Mouse (Mus musculus) spleen, adult 2 months (tissue): ENCODE measurements around the gene Edem2. TPM values are rescaled to one million over a fixed set of nuclear protein-coding genes. Genes with fewer than 3 reads are reported as not detected.
A peak's percentile ranks its signal among the peaks of the same experiment; 100 is the strongest.
"Not testable (repeated sequence)": the region's sequence is repeated elsewhere in the genome, so short reads cannot be mapped to it uniquely, and the experiment has no call there.

ENCODE experiments used
- DNase-seq, 2 experiments: peaks; one replicate each; pipeline versions ENCODE4 v3.0.0 to v3.0.0-alpha.2; 2012 to 2021; ENCODE audit warnings: low spot score in 2 of 2, low read depth in 1 of 2
- H3K27ac ChIP-seq: fragments of 200-500 bp; 2 replicates; pipeline ENCODE4 v1.5.1; 2012; ENCODE audit warnings: low read length, inconsistent platforms; ENCODE audit not compliant: insufficient read depth
- H3K27me3 ChIP-seq: fragments of 200-500 bp; 2 replicates; pipeline ENCODE4 v1.6.1; 2012; ENCODE audit warnings: mild to moderate bottlenecking, moderate library complexity, low read length, inconsistent platforms; ENCODE audit not compliant: control insufficient read depth, insufficient read depth
- H3K36me3 ChIP-seq: fragments of 200-500 bp; 2 replicates; pipeline ENCODE4 v1.6.1; 2012; ENCODE audit warnings: mild to moderate bottlenecking, low read length, inconsistent platforms; ENCODE audit not compliant: control insufficient read depth, insufficient read depth
- H3K4me1 ChIP-seq: fragments of 200-500 bp; 2 replicates; pipeline ENCODE4 v1.6.1; 2011; ENCODE audit warnings: inconsistent platforms; ENCODE audit not compliant: control insufficient read depth, insufficient read depth, insufficient read length
- H3K4me3 ChIP-seq: fragments of 200-500 bp; 2 replicates; pipeline ENCODE4 v1.5.1; 2011; ENCODE audit warnings: mild to moderate bottlenecking, inconsistent platforms; ENCODE audit not compliant: insufficient read depth, insufficient read length; ENCODE audit errors: extremely low read depth
- CTCF ChIP-seq: fragments of 200-500 bp; IDR thresholded peaks from 2 replicates; pipeline ENCODE4 v1.5.1; 2011; ENCODE audit warnings: mild to moderate bottlenecking, inconsistent platforms; ENCODE audit not compliant: insufficient read depth, insufficient read length, insufficient replicate concordance; ENCODE audit errors: extremely low read depth
- POLR2A ChIP-seq: fragments of 200-500 bp; IDR thresholded peaks from 2 replicates; pipeline ENCODE4 v1.6.1; 2011; ENCODE audit warnings: low read depth, low read length, inconsistent platforms
- WGBS: fragments of 180-500 bp; shearing (Covaris S2); methylation state at CpG from one replicate; pipeline ENCODE4 v1.1.7; 2018; 5-methylcytosine and 5-hydroxymethylcytosine counted together
- polyA plus RNA-seq: library from polyadenylated mRNA; depleted of rRNA; stranded (reverse); fragments of >200 nt; gene quantifications from 2 replicates; pipeline ENCODE4 v1.2.3, GENCODE M21; 2012

Edem2 gene
- polyA plus RNA-seq, 1 experiment: 70.8 TPM

DNA sequence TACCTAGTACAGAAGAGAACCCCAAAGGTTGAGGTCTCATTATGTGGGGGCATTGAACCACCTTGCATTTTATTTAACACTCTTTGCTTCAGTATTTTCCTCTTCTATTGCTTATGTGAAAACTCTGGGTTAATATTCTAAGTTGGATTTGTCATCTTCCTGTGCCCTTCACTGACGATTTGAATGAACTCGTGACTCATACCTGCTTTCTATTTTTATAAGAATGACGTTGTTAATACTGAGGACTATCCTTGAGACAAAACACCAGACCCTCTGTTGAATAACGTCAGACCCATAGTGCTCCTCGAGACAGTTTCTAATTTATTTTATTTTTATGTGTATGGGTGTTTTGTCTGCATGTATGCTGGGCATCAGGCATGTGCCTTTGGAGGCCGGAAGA, 7.7 kb upstream of the Edem2 start:
- no peak overlapping the region for H3K4me3 ChIP-seq
- H3K27me3 ChIP-seq: no peaks in the 10 kb centered on the region
- 61% methylated on average over 6 of the region's 6 CpGs for WGBS
- H3K4me1 ChIP-seq: no peaks in the 10 kb centered on the region
- DNase-seq: no peak
- no peak overlapping the region for H3K27ac ChIP-seq
- no peaks in the 10 kb centered on the region for H3K36me3 ChIP-seq
- no peak for TF ChIP-seq CTCF
- no peak for TF ChIP-seq POLR2A

DNA sequence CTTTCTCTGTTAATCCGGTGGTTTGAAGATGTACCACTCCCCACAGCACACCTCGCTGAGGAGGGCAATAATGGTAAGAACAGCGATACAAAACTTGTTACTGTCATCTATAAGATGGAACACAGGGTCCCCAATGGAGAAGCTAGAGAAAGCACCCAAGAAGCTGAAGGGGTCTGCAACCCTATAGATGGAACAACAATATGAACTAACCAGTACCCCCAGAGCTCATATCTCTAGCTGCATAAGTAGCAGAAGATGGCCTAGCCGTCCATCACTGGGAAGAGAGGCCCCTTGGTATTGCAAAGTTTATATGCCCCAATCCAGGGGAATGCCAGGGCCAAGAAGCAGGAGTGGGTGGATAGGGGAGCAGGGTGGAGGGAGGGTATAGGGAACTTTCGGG, 6.5 kb upstream of the Edem2 start, which contains the start of gene Gm17581:
Gene Gm17581, minus strand, starts transcription at position 101 of the 400 bp plus-strand sequence.
- H3K4me1 ChIP-seq, H3K27ac ChIP-seq, H3K27me3 ChIP-seq, H3K4me3 ChIP-seq, DNase-seq, H3K36me3 ChIP-seq: not testable (repeated sequence)
- 88% methylated on average over 5 of the region's 5 CpGs for WGBS

DNA sequence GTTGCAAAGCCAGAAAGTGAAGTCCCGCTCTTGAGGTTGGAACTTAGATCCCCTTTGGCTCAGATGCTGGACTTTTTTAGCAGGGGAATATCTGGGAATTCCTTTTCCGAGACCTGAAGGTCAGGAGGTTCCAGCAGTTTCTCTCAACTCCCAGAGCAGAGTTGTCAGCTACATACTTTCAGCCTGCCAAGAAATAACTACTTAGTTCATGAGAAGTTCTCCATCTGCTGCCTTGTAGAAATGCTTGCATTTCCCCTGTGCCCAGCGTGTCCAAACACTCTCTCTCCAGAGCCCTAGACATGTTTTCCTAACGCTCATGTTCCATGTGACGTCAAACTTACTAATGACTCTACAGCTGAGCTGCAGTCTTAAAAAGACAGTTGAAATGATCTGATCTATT, 5.8 kb upstream of the Edem2 start:
- TF ChIP-seq CTCF: no peak
- TF ChIP-seq POLR2A: no peak
- WGBS: 88% methylated on average over 5 of the region's 5 CpGs
- no peak for DNase-seq
- no peak overlapping the region for H3K27ac ChIP-seq
- no peak overlapping the region for H3K4me3 ChIP-seq
- H3K27me3 ChIP-seq: no peaks in the 10 kb centered on the region
- H3K36me3 ChIP-seq: no peaks in the 10 kb centered on the region
- no peaks in the 10 kb centered on the region for H3K4me1 ChIP-seq

DNA sequence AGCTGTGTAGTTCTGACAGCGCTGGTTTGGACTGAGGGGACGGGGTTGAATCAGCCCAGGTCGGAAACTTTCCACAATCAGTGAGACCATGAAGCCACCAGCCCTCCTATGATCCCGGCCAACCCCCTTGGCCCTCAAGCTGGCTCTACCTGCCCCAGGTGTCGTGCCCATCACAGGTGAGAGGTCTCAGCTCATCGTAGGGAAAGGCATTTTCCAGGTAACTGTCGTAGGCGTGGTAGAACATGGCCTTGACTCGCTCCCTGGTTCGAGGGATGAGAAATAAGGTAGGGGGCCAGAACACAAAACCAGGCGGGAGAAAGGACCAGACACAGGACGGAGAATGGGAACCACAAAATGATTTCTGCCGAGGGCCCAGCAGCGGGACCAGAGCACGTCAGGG, 533 bp downstream of the Edem2 start:
- Histone ChIP-seq H3K4me1 (peaks cover 2% of the 10 kb centered on the region; the same call in 1 of the 2 replicates), H3K36me3 (no peaks in the 10 kb centered on the region; the same call in 1 of the 2 replicates), H3K27me3 (no peaks in the 10 kb centered on the region), H3K27ac (no peak overlapping the region), H3K4me3 (peak overlapping the region; percentile 98)
- TF ChIP-seq CTCF: no peak
- no peak for TF ChIP-seq POLR2A
- WGBS: 5% methylated on average over 15 of the region's 15 CpGs
- DNase-seq: no peak

DNA sequence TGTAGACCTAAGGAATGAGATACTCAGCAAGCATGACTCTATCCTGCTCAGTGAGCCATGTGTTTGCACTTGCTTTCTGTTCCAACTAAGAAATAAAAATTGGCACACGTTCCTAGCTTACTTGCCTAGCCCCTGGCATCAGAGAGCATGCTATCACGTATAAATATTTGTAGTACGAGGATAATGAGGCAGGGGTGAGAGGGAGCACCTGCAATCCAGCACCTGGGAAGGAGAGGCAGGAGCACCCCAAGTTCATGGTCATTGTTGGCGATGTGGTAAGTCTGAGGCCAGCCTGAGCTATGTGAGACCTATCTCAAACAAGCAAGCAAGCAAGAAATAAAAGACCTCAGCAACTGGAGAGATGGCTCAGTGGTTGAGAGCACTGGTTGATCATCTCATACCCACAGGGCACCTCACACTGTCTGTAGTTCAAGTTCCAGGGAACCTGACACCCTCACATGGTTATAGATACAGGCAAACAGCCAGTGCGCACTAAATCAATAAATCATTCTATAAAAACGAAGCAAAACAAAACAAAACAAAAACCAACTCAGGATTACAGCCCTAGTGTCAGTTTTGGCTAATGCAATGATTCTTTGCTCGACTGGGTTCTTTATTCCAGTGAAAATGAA, 1.4 kb downstream of the Edem2 start:
- H3K4me3 ChIP-seq: no peak overlapping the region
- H3K4me1 ChIP-seq: peaks cover 2% of the 10 kb centered on the region; the same call in 1 of the 2 replicates
- WGBS: 82% methylated on average over 7 of the region's 7 CpGs
- H3K36me3 ChIP-seq: peaks cover 2% of the 10 kb centered on the region; the same call in 1 of the 2 replicates
- no peak overlapping the region for H3K27ac ChIP-seq
- no peak for DNase-seq
- H3K27me3 ChIP-seq: no peaks in the 10 kb centered on the region
- TF ChIP-seq CTCF: no peak
- no peak for TF ChIP-seq POLR2A

DNA sequence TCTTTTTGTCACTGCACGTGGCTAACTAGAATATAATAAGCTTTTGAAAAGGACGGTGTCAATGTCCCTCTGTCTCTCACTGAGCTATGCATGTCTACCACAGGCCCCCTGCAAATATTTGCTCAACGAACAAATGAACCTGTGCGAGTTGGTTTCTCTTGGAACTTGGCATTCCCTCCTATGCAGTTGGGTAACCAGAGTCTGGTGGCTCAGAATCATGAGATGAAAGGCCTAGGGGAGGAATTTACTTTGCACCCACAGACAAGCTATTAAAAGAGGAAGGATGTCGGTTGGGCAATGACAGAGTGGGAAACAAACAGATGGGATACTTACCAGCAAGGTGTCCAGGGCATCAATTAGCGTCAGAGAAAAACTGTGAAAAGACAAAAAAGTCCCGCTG, 3.0 kb downstream of the Edem2 start:
- 63% methylated on average over 7 of the region's 7 CpGs for WGBS
- no peak overlapping the region for H3K27ac ChIP-seq
- H3K4me3 ChIP-seq: no peak overlapping the region
- H3K36me3 ChIP-seq: peaks cover 4% of the 10 kb centered on the region
- TF ChIP-seq POLR2A (no peak), CTCF (no peak)
- H3K4me1 ChIP-seq: peaks cover 2% of the 10 kb centered on the region; the same call in 1 of the 2 replicates
- no peak for DNase-seq
- no peaks in the 10 kb centered on the region for H3K27me3 ChIP-seq

DNA sequence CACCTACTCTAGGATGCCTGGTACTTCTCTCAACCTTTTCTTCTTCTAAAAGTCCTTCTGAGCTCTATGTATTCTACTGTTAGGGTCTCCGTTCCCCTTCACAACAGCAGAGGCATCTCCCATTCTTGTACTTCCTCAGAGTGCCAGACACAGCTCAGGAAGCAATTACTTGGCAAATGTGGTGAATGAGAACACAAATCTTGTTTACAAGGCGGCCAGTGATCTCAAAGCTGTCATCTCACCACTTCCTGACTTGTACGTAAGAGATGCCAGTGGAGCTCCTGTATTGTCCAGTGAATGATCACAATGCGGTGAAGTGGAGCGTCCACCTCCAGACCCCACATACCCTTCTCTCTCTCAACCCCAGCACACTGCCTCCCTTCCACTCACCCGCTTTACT, 4.7 kb downstream of the Edem2 start:
- Histone ChIP-seq H3K27ac (no peak overlapping the region), H3K36me3 (peaks cover 4% of the 10 kb centered on the region), H3K4me3 (no peak overlapping the region), H3K27me3 (no peaks in the 10 kb centered on the region), H3K4me1 (peaks cover 7% of the 10 kb centered on the region; the same call in 1 of the 2 replicates)
- DNase-seq: no peak
- no peak for TF ChIP-seq POLR2A
- TF ChIP-seq CTCF: no peak
- 86% methylated on average over 6 of the region's 6 CpGs for WGBS
